ENCODE assay signal across 8 mouse cellular contexts in genomic region chr1:52113666-52114069, GRCm38 (mm10). TPM values are rescaled to one million over a fixed set of nuclear protein-coding genes. Genes with fewer than 3 reads are reported as not detected.
DNase-seq lines count a peak whose midpoint lies in the region; ATAC-seq and TF ChIP-seq lines count a peak whose summit lies in the region.

No protein-coding gene starts in this region.

- no peaks in the 10 kb centered on the region for H3K79me2 ChIP-seq in CH12.LX (replicated peaks; ENCODE audit: control insufficient read depth, extremely low read depth, insufficient read depth, poor library complexity, severe bottlenecking)

- peak overlapping the region; percentile 45 for H3K4me2 ChIP-seq in CH12.LX (ENCODE audit: insufficient read depth, low read depth, poor library complexity, severe bottlenecking)
- peak overlapping the region; percentile 63 for H3K4me2 ChIP-seq in forebrain, embryonic 12.5 days
- H3K4me2 ChIP-seq in heart, postnatal 0 days (ENCODE audit: low read depth, low read length) = peak overlapping the region; percentile 52
- H3K4me2 ChIP-seq in liver, embryonic 16.5 days (ENCODE audit: low read depth, low read length) = peak overlapping the region; percentile 96
- peak overlapping the region; percentile 57 for H3K4me2 ChIP-seq in neural tube, embryonic 13.5 days

- TF ChIP-seq POLR2A in CH12.LX (IDR thresholded peaks at IDR 0.05; ENCODE audit: low read depth, low read length) = peak; percentile 85
- peak; percentile 68 for TF ChIP-seq POLR2A in testis, adult 2 months (IDR thresholded peaks at IDR 0.05; ENCODE audit: control insufficient read depth, low read depth, low read length)

- peak overlapping the region in 2 of 3 experiments; percentile 16 to 55 for H3K4me3 ChIP-seq in CH12.LX (replicated peaks in 1 of 3; ENCODE audit: low read depth in 2 of 3, low read length in 2 of 3, poor library complexity in 1 of 3)
- H3K4me3 ChIP-seq in forebrain, embryonic 12.5 days (replicated peaks) = peak overlapping the region; percentile 33
- peak overlapping the region; percentile 29 for H3K4me3 ChIP-seq in heart, postnatal 0 days (ENCODE audit: low read depth, low read length)
- H3K4me3 ChIP-seq in liver, embryonic 16.5 days (ENCODE audit: low read depth, low read length) = peak overlapping the region; percentile 59
- H3K4me3 ChIP-seq in neural tube, embryonic 13.5 days = peak overlapping the region; percentile 31
- peak overlapping the region; percentile 93 for H3K4me3 ChIP-seq in testis, adult 2 months (ENCODE audit: control insufficient read depth, low read depth, low read length)

- H3K9me3 ChIP-seq in CH12.LX (replicated peaks; ENCODE audit: low read length) = no peaks in the 10 kb centered on the region
- no peaks in the 10 kb centered on the region for H3K9me3 ChIP-seq in forebrain, embryonic 12.5 days
- no peaks in the 10 kb centered on the region for H3K9me3 ChIP-seq in heart, postnatal 0 days (replicated peaks; ENCODE audit: control insufficient read depth, low read length)
- no peaks in the 10 kb centered on the region for H3K9me3 ChIP-seq in liver, embryonic 16.5 days (replicated peaks; ENCODE audit: control insufficient read depth, low read length)
- no peaks in the 10 kb centered on the region for H3K9me3 ChIP-seq in neural tube, embryonic 13.5 days

- TF ChIP-seq EP300 in CH12.LX (IDR thresholded peaks at IDR 0.05; ENCODE audit: low read length) = no peak
- TF ChIP-seq EP300 in heart, postnatal 0 days (IDR thresholded peaks at IDR 0.05; ENCODE audit: low read depth) = peak; percentile 94

- H3K27me3 ChIP-seq in CH12.LX (replicated peaks) = peaks cover 2% of the 10 kb centered on the region
- H3K27me3 ChIP-seq in forebrain, embryonic 12.5 days = no peaks in the 10 kb centered on the region
- no peaks in the 10 kb centered on the region for H3K27me3 ChIP-seq in heart, postnatal 0 days (ENCODE audit: control insufficient read depth, insufficient read depth, low read length)
- H3K27me3 ChIP-seq in liver, embryonic 16.5 days (ENCODE audit: control insufficient read depth, insufficient read depth, low read depth, low read length) = no peaks in the 10 kb centered on the region
- H3K27me3 ChIP-seq in neural tube, embryonic 13.5 days = no peaks in the 10 kb centered on the region
- no peaks in the 10 kb centered on the region for H3K27me3 ChIP-seq in testis, adult 2 months (ENCODE audit: control insufficient read depth, insufficient read depth, low read length)

- dilution Hi-C loops in CH12.LX (cut with MboI; ENCODE audit: extremely low pct_ligation_motif_present, extremely low pct_unique_long_range_greater_than_20kb, low sequenced_read_pairs) = no loop called here

- H3K9ac ChIP-seq in CH12.LX (ENCODE audit: insufficient read depth, low read depth) = peak overlapping the region; percentile 30
- peak overlapping the region; percentile 41; the same call in 1 of the 2 replicates for H3K9ac ChIP-seq in forebrain, embryonic 12.5 days
- peak overlapping the region; percentile 39 for H3K9ac ChIP-seq in heart, postnatal 0 days (replicated peaks; ENCODE audit: low read depth, low read length)
- H3K9ac ChIP-seq in liver, embryonic 16.5 days (ENCODE audit: low read depth, low read length) = peak overlapping the region; percentile 69
- peak overlapping the region; percentile 70 for H3K9ac ChIP-seq in neural tube, embryonic 13.5 days

- TF ChIP-seq RAD21 in CH12.LX (IDR thresholded peaks at IDR 0.05; ENCODE audit: low read depth, low read length) = peak; percentile 40

- TF ChIP-seq CTCF in CH12.LX (conservative IDR thresholded peaks at IDR 0.05 in 1 of 2, IDR thresholded peaks at IDR 0.05 in 1 of 2; ENCODE audit: low read depth in 2 of 2, low read length in 2 of 2) = peak in 1 of 2 experiments; percentile 95; a peak in 3 of 4 replicates
- peak; percentile 98 for TF ChIP-seq CTCF in heart, postnatal 0 days (IDR thresholded peaks at IDR 0.05; ENCODE audit: low read depth)
- TF ChIP-seq CTCF in testis, adult 2 months (IDR thresholded peaks at IDR 0.05; ENCODE audit: control insufficient read depth, insufficient read depth, insufficient replicate concordance, low read depth, low read length) = peak; percentile 94

- H3K27ac ChIP-seq in CH12.LX (ENCODE audit: insufficient read depth, low read depth) = peak overlapping the region; percentile 73
- H3K27ac ChIP-seq in forebrain, embryonic 12.5 days = peak overlapping the region; percentile 71
- peak overlapping the region; percentile 71 for H3K27ac ChIP-seq in heart, postnatal 0 days (ENCODE audit: low read depth)
- peak overlapping the region; percentile 54; the same call in 1 of the 2 replicates for H3K27ac ChIP-seq in liver, embryonic 16.5 days (ENCODE audit: low read length)
- H3K27ac ChIP-seq in neural tube, embryonic 13.5 days (replicated peaks) = peak overlapping the region; percentile 89
- peak overlapping the region; percentile 92 for H3K27ac ChIP-seq in testis, adult 2 months (ENCODE audit: control insufficient read depth, insufficient read depth, low read depth, low read length)

- in situ Hi-C loops in CH12.LX (cut with MboI; ENCODE audit: low pct_ligation_motif_present, low pct_unique_long_range_greater_than_20kb, low sequenced_read_pairs) = loop anchor here (25.0 kb wide), 1 partner anchor 524 kb away; the partner anchor contains the start of gene Nemp2

- peak; percentile 94 for DNase-seq in CH12.LX (ENCODE audit: extremely low read depth)
- peak; percentile 91 for DNase-seq in c-Kit-positive CD71-positive TER-119-negative erythroid progenitor cells, embryonic 14.5 days (ENCODE audit: low read depth)
- peak; percentile 97 for DNase-seq in heart, postnatal 0 days (ENCODE audit: low spot score)
- DNase-seq in kidney, postnatal 4 days = peak; percentile 99

- ATAC-seq in forebrain, embryonic 12.5 days (ENCODE audit: low FRiP score) = peak; percentile 98
- ATAC-seq in heart, postnatal 0 days (ENCODE audit: insufficient read depth, low read depth) = peak; percentile 97
- ATAC-seq in liver, embryonic 16.5 days (ENCODE audit: low read depth) = peak; percentile 96
- peak; percentile 97 for ATAC-seq in neural tube, embryonic 13.5 days (ENCODE audit: low read depth)

- under 1% methylated on average over 32 of the region's 32 CpGs for WGBS in forebrain, embryonic 12.5 days
- under 1% methylated on average over 32 of the region's 32 CpGs for WGBS in heart, postnatal 0 days
- under 1% methylated on average over 32 of the region's 32 CpGs for WGBS in liver, embryonic 16.5 days (ENCODE audit: insufficient replicate concordance)
- WGBS in neural tube, embryonic 13.5 days = under 1% methylated on average over 32 of the region's 32 CpGs

- H3K4me1 ChIP-seq in CH12.LX (ENCODE audit: control insufficient read depth in 1 of 2, insufficient read depth in 2 of 2) = peaks cover 5 to 24% of the 10 kb centered on the region in 2 experiments
- peaks cover 8% of the 10 kb centered on the region for H3K4me1 ChIP-seq in forebrain, embryonic 12.5 days
- peaks cover 5% of the 10 kb centered on the region; the same call in 1 of the 2 replicates for H3K4me1 ChIP-seq in heart, postnatal 0 days (ENCODE audit: control insufficient read depth, insufficient read depth)
- H3K4me1 ChIP-seq in liver, embryonic 16.5 days (ENCODE audit: control insufficient read depth, low read depth, low read length) = peaks cover 9% of the 10 kb centered on the region
- H3K4me1 ChIP-seq in neural tube, embryonic 13.5 days (replicated peaks) = peaks cover 9% of the 10 kb centered on the region
- H3K4me1 ChIP-seq in testis, adult 2 months (ENCODE audit: control insufficient read depth, insufficient read depth, low read length) = peaks cover 10% of the 10 kb centered on the region

- H3K36me3 ChIP-seq in CH12.LX (replicated peaks in 1 of 2; ENCODE audit: control insufficient read depth in 1 of 2, insufficient read depth in 1 of 2, low read length in 1 of 2) = no peaks in the 10 kb centered on the region
- no peaks in the 10 kb centered on the region for H3K36me3 ChIP-seq in forebrain, embryonic 12.5 days (replicated peaks)
- H3K36me3 ChIP-seq in heart, postnatal 0 days (replicated peaks; ENCODE audit: control insufficient read depth, insufficient read depth, low read length) = no peaks in the 10 kb centered on the region
- H3K36me3 ChIP-seq in liver, embryonic 16.5 days (ENCODE audit: control insufficient read depth, insufficient read depth) = no peaks in the 10 kb centered on the region
- no peaks in the 10 kb centered on the region for H3K36me3 ChIP-seq in neural tube, embryonic 13.5 days
- no peaks in the 10 kb centered on the region for H3K36me3 ChIP-seq in testis, adult 2 months (ENCODE audit: control insufficient read depth, insufficient read depth, low read length)

TF ChIP-seq in CH12.LX, 34 proteins besides CTCF, POLR2A, EP300 and RAD21 (continues in another document):
- no peak; the same call in 1 of the 2 replicates for TF ChIP-seq RCOR1 (conservative IDR thresholded peaks at IDR 0.05; ENCODE audit: low read depth, low read length)
- TF ChIP-seq SIN3A (IDR thresholded peaks at IDR 0.05; ENCODE audit: low read length) = peak; percentile 91
- peak; percentile 83 for TF ChIP-seq ZMIZ1 (IDR thresholded peaks at IDR 0.05; ENCODE audit: low read depth, low read length)
- peak; percentile 96 for TF ChIP-seq IRF4 (IDR thresholded peaks at IDR 0.05; ENCODE audit: low read depth, low read length)
- no peak for TF ChIP-seq JUND (conservative IDR thresholded peaks at IDR 0.05; ENCODE audit: low read depth, low read length)
- TF ChIP-seq TCF12 (IDR thresholded peaks at IDR 0.05; ENCODE audit: low read depth, low read length) = peak; percentile 95
- TF ChIP-seq NRF1 (IDR thresholded peaks at IDR 0.05; ENCODE audit: low read depth, low read length) = peak; percentile 100
- peak; percentile 74 for TF ChIP-seq HCFC1 (IDR thresholded peaks at IDR 0.05; ENCODE audit: low read depth, low read length)
- TF ChIP-seq JUN (IDR thresholded peaks at IDR 0.05; ENCODE audit: insufficient read depth, low read depth, low read length) = no peak
- TF ChIP-seq ZC3H11A (IDR thresholded peaks at IDR 0.05; ENCODE audit: low read depth, low read length) = no peak
- TF ChIP-seq USF2 (conservative IDR thresholded peaks at IDR 0.05; ENCODE audit: low read depth, low read length) = peak; percentile 85
- no peak for TF ChIP-seq ZKSCAN1 (IDR thresholded peaks at IDR 0.05; ENCODE audit: borderline replicate concordance, low read depth, low read length)
- TF ChIP-seq CHD1 (IDR thresholded peaks at IDR 0.05; ENCODE audit: low read depth, low read length) = no peak

RNA-seq across cellular contexts. Expression of gene Stat1, which starts 5.6 kb away (rescaled TPM):
- total RNA-seq in CH12.LX (2012; rRNA removed) (119 and 143 TPM in 2 replicates), CH12.LX (2014; rRNA removed) (179 and 190 TPM in 2 replicates)
- polyA plus RNA-seq in CH12.LX (2012; ENCODE audit: insufficient read length, low read depth) = 94.6 and 101 TPM in 2 replicates
- polyA plus RNA-seq in forebrain, embryonic 12.5 days (2016; fragmentation: Nextera tagmentation; extraction: Ambion mirVana) = 14.7 and 15.4 TPM in 2 replicates
- total RNA-seq in heart, postnatal 0 days (2014; rRNA removed; ENCODE audit: low replicate concordance) = 55.1 and 70.0 TPM in 2 replicates
- polyA plus RNA-seq in heart, postnatal 0 days (2015; fragmentation: Nextera tagmentation; extraction: Ambion mirVana) = 22.3 and 23.0 TPM in 2 replicates
- polyA plus RNA-seq in liver, embryonic 16.5 days (2015; fragmentation: Nextera tagmentation; extraction: Ambion mirVana) = 19.8 TPM in 2 replicates
- polyA plus RNA-seq in neural tube, embryonic 13.5 days (2015; fragmentation: Nextera tagmentation; extraction: Ambion mirVana) = 15.0 and 21.1 TPM in 2 replicates
- 8.3 and 8.5 TPM in 2 replicates for polyA plus RNA-seq in testis, adult 2 months (2012; rRNA removed)

Comparison
In these comparisons a context has a peak if more than half of its experiments do, and no peak if none do; other contexts are left out.
1. Peak in every context shown above with its lines: DNase-seq, ATAC-seq, H3K4me3 ChIP-seq and H3K27ac ChIP-seq.
2. H3K4me2 ChIP-seq: peak in every context shown above with its lines; median percentile 96 in liver, embryonic 16.5 days; 63 in forebrain, embryonic 12.5 days; 57 in neural tube, embryonic 13.5 days; 52 in heart, postnatal 0 days; 45 in CH12.LX.
3. H3K4me3 ChIP-seq: peak in every context shown above with its lines; median percentile 93 in testis, adult 2 months; 59 in liver, embryonic 16.5 days; 36 in CH12.LX; 33 in forebrain, embryonic 12.5 days; 31 in neural tube, embryonic 13.5 days; 29 in heart, postnatal 0 days.